Mouse (Mus musculus) natural killer cell, adult 2 months (primary cell): ENCODE data around the gene Gps1.
"Not testable (repeated sequence)": the region's sequence is repeated elsewhere in the genome, so short reads cannot be mapped to it uniquely, and the experiment has no call there.

ENCODE experiments used
- DNase-seq, 2 experiments: peaks; one replicate each; pipeline ENCODE4 v3.0.0; 2022; ENCODE audit warnings: low spot score in 2 of 2

Gene Gps1

DNA sequence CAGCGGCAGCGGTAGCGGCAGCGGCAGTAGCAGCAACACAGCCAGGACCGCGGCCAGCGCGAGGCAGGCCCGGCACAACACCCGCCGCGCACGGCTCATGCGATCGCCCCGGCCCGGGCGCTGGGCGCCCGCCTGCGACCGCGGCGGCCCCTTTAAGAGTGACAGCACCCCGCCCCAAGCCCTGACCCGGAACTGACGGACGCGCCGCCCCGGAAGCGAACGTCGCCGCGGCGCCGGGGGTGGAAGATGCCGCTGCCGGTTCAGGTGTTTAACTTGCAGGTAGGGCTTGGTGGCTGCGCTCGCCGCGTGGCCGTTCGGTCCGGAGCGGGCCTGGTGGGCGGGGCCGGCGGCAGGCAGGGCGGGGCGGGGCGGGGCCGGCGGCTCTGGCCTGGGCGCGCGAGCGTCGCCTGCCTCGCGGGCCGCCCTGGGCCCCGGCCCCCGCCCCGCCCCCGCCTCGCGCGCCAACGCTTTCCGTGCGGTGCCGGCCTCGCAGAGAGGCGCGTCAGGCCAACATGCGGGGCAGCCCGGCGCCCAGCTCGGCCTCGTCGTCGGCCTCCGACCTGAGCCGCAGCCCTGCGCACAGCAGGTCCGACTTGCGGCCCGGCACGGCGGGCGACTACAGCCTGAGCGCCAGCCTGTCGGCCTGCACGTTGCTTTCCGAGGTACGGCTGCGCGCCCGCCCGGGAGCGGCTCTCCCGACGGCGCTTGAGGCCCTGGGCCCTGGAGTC is at the start of gene Gps1, which contains the start of gene Rfng:
Gene Gps1, plus strand, starts transcription at position 209 of the 728 bp plus-strand sequence.
Gene Rfng, minus strand, starts transcription at position 144 of the 728 bp plus-strand sequence.
- DNase-seq: peak; percentile 60 to 73

DNA sequence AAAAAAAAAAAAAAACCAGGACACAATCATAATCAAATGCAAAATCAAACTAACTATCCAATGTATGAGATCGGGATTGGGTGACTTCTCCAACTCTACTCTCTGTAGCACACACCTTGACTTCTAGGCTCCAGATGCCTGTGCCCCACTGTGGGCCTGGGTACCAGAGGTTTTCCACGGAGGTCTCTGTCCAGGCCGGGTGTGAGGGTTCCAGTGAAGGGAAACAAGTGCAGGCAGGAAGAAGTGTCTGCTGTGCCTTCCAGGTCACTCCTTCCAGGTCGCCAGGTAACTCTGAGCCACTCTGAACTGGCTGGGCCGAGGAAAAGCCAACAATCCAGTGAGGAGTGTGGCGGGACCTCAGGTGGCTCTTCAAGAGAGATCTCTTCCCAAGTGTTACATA is 47.6 kb upstream of the Gps1 start:
- DNase-seq: no peak

DNA sequence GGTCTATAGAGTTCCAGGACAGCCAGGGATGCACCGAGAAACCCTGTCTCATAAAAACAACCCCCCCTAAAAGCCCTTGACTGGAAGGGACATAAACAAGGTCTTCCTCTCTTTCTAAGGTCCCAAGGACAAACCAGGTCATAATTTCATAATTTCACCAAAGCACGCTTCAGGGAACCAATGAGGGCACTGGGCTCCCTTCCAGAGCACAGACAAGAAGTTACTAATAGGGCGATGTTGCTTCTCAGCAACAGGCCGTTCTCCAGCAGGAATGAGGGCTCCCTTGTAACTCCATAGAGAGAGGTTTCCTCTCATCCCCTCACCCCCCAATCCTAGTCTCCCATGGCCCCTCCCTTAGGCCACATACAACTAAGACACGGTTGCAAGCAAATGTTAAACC is 43.1 kb upstream of the Gps1 start:
- no peak for DNase-seq

DNA sequence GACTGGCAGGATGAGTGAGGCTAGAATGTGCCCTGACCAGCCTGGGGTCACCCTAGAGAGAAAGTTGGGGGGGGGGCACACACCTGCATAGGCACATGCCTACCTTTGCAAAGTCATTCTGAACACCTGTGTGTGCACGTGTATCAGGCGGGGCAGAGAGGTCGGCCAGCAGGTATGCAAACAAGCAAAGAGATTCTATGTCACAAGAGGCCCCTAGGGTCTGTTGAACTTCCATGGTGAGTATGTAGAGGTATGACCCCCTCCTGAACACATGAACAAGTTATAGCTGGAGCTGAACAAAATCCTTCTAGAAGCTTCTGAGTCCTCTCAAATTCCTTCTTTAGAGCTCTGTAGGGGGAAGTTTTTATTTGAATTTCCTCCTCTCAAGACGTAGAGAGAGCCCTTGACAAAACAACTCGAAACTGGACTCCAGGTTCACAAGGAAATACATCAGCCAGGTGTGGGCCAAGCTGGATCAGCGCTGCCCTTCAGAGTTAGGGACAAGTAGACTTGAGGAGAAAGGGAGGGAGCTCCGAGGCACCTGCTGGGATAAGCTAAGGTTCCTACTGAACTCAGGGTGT is 39.9 kb upstream of the Gps1 start:
- no peak for DNase-seq

DNA sequence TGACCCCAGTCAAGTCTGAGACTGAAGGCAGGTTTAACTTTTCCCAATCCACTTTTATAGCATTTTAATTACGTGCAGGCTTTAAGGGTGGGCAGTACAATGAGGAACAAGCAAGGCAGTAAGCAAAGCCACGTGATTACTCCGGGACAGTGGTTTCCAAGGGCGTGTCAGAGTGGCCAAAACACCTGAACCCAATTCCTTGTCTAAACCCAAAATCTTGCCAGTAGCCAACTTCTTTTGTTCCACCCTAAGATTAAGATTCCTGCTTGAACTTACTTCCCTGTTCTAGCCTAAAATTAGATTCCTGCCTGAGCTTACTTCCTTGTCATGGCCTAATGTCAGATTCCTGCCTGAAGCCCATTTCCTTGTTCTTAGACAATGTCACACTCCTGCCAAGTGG is 36.1 kb upstream of the Gps1 start:
- no peak for DNase-seq

DNA sequence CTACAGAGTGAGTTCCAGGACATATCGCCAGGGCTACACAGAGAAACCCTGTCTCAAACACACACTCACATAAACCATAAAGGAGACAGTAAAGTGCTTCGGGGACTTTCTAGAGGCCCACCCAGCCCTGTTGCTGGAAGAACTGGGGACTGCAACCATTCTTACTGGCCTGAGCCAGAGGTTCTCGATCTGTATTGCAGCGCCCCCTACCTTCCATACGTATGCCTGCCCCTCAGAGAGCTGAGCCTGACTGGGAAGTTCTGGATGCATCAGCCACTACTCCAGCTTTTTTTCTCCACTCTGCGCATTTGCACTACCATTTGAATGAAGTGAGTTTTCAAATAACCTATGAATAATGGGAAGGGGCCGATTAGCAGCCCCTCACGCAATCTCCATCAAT is 34.6 kb upstream of the Gps1 start:
- peak; percentile 51 to 56 for DNase-seq

DNA sequence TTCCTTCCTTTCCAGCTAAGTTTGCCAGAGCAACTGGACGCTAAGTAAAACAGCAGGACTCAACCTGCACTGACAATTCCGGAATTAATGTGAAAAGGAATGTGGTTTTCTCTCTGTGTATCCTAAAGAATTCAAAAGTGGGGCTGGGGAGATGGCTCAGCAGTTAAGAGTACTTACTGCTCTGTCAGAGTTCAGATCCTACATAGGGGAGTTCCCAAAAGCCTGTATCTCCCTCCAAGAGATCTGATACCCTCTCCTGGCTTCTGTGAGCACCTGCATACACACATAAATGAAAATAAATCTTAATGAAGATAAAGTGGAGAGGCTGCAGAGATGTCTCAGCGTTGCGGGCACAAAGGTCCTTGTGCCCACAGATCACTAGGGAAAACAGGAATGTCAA is 32.5 kb upstream of the Gps1 start:
- DNase-seq: no peak

DNA sequence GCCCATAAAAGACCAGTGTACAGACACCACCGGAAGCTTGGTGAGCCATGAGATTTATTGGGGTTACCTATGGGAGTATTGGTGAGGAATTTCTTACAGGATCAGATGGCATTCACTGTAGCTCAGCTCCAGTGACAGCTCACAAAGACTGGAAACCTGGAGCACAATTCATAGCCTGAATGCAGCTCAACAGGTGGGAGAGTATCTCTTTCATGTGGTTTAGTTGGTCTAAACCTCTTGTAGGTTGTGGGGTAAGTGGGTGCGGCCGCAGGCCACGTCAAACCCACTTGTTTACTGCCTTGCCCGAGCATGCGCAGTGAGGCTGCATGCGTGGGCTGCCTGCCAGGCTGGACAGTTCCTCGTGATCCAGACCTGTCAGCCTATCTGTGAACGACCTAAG is 23.8 kb upstream of the Gps1 start:
- DNase-seq: peak; percentile 27 to 45

DNA sequence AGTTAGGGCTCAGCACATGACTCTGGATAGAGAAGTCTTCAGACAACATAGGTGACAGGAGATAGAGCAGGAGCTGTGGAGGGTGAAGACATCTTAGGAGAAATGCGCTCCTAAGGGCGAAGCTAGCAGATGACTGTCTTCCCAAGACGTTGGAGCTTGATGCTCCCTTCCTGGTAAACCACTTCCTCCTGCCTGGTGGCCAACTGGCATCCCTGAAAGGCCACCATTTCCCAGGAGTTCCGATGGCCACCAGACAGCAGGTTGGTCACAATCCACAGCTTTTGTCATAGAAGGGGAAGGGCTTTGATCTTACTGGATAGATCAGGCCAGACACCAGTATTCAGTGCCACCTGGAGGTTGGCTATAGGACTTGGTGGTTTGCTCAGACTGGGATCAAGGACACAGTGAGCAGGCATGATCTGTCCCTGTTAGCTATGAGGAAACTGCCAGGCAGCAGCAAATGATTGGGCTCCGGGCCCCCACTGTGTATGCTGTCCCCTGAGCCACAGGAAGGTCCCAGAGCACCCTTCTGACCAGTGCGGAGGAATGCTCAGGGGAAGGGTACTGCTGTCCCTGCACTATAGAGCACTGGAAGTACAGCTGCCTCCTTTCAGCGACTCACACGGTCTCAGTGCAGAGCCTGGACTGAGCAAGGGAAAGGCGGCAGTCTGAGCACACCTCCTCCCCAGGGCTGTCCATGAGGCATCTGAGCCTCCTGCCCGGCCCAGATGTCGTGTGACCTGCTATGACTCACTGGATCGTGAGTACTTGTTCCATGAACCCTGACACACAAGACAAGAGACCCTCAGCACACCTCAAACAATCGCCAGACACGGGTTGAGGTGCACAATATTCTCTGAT is 22.0 kb upstream of the Gps1 start:
- DNase-seq: no peak

DNA sequence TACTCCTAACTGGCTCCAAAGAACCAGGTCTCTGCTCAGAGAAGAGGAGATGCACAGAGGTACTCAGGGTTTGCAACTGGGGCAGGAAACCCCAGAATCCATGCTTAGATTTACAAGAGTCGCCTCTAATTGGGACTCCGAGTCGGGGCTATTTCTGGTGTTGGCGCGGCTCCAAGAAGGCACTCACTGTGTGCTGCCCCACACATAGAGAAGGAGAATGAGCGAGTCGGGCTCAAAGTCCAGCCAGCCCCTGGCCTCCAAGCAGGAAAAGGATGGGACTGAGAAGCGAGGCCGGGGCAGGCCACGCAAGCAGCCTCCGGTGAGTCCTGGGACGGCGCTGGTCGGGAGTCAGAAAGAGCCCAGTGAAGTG is 21.4 kb upstream of the Gps1 start, which contains the start of gene Hmga1b:
Gene Hmga1b, plus strand, starts transcription at position 123 of the 370 bp plus-strand sequence.
- not testable (repeated sequence) for DNase-seq

DNA sequence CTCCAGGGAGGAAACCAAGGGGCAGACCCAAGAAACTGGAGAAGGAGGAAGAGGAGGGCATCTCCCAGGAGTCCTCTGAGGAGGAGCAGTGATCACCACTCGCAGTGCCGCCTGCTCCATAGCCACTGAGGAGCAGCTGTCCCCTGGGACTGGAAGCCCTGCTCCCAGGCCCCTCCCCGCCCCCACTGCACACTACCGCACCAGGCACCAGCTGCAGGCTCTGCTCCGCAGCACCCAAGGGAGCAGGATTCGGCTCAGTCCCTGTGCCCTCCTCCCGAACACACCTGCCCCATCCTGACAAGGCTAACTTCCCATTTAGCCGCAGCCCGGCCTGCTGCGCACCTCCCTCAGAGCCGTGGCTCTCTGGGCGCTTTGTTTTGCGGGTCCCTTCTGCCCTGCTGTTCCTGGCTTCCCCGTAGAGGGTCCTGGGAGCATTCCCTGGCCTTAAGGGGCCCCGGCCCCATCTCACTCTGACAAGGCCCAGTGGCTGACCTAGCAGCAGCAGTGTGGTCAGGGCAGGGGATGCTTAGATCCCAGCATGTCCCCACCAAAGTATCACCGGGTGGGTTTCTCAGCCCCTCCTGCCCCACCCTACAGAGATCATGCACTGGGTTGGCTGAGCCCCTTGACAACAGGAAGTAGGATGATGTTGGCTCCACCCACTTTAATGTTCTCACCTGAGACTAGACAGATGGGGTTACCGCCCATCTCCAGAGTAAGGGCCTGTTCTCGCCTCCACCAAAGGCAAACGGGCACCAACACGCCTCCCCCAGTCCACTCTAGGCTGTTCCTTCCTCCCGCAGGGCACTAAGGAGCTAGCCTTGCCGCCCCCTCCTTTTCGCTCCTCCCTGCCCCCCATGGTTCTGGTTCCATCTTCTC is 20.7 kb upstream of the Gps1 start:
- DNase-seq: not testable (repeated sequence)

DNA sequence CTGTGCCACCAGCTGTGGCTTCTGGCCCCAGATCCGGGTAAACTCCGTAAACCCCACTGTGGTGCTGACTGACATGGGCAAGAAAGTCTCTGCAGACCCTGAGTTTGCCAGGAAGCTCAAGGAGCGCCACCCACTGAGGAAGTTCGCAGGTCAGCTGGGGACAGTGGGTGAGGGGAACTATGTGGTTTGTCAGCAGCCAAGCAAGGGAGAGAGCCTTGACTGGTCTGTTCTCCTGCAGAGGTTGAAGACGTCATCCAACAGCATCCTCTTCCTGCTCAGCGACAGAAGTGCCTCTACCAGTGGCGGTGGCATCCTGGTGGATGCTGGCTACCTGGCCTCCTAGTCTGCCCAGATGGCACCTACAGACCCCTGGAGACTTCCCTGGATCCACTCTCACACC is 17.0 kb upstream of the Gps1 start:
- not testable (repeated sequence) for DNase-seq

DNA sequence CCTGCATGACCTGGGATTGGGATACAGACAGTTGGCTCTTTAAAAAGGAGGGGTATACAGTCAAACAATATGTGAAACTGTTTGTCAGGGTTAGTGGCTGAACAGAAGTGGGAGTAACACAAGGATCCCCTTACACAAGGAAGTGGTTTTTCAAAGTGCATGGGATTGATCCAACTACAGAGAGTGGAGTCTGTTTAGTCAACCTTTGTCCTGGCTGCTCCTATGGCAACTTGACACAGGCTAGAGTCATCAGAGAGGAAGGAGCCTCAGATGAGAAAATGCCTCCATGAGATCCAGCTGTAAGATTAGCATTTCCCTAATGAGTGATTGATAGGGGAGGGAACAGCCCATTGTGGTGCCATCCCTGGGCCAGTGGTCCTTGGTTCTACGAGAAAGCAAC is 15.9 kb upstream of the Gps1 start:
- DNase-seq: no peak

DNA sequence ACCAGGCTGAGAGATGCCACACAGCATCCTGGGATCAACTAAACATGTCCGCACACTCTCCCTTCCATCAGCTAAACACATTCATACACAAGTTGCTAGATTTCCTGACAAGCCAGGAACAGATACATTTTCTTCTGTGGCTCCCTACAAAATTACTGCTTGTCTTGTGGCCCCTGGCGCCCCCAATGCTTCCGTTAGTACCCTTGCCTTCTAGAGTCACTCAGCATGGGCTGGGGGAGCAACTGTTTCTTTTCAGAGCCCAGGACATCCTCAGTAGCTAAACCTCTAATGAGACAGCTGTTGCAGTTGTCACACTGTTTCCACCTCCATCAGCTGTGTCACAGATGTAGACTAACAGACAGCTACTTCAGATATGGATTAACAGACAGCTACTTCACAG is 11.3 kb upstream of the Gps1 start:
- no peak for DNase-seq

DNA sequence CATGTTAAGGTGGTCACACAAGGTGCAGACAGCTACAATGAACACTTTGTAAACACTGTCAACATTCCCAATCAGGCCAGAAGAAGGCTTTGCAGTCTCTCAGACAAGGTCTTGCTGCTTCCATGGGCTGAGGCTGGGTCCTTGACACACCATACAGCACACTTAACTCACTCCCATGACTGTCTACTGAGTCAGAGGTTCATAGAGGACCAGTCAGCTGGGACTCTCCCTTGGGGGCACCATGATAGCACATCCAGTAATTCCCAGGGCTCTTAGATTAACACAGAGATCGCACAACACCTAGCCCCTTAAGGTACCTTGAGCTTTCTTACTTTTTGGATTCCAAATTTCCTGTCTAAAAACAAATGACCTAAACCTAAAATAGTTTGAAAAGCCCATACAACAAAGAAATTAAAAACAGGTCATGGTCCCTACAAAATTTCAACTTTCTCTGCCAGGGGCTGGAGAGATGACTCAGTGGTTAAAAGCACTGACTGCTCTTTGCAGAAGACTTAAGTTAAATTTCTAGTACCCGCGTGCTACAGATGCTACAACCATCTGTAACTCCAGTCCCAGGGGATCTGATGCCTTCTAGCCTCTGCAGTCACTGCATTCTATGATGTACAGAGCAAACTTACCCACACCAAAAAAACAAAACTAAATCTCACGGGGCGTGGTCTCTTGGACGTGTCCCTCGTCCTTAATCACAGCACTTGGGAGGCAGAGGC is 10.4 kb upstream of the Gps1 start:
- no peak for DNase-seq

DNA sequence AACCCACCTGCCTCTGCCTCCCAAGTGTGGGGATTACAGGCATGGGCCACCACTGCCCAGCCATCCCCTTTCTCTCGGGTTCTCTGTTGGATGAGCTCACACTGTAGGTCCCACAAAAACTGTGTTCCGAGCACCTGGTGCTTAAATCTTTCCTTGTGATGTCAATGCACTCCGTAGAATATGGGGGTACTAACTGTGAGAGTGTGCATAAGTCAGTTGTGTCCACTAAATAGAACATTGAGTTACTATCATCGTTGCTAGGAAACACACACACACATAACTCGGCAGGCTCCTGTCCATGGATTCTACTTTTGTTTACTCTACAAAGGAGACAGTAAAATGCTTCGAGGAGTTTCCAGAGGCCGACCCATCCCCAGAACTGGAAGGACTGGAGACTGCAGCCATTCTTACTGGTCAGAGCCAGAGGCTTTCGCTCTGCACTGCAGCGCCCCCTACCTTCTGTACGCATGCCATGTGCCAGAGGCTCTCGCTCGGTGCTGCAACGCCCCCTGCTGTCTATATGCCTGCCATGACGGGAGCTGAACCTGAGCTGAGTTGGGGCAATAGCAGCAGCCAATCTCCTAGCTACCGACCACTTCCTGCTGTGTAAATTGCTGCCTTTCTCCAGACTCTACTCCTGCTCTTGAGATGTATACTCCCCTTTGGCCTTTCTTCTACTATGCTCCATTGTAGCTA is 8.2 kb upstream of the Gps1 start:
- DNase-seq: peak; percentile 94

DNA sequence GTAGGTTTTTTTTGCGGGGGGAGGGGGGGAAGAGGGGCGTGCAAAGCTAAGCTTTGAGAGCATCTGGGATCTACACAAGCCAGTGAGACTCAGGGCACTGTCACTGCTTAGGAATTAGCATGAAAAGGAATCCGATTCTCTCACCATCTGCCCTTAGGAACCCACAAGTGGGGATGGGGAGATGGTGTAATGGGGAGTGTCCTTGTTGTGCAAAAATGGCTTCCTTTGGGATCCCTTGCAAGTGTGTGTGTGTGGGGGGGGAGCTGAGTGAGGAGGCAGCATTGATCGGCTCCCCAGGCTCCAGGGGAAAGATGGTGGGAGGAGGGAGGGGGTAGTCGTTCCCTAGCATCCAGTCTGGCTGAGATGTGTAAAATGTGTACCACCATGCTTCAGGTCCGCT is 6.9 kb upstream of the Gps1 start:
- DNase-seq: no peak

DNA sequence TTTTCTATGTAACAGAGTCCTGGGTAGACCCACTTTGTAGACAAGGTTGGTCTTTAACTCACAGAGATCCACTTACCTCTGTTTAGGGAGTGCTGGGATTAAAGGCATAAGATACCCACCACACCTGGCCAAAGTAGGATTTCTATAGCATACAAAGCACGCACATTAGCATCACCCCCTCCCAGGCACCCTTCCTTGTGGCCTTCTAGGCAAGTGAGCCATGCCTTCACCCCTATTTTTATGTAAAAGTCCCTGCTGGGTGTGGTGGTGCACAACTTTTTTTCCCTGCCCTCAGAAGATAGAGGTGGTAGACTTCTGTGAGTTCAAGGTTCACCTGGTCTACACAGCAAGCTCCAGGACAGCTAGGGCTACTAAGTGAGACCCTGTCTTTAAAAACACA is 4.2 kb upstream of the Gps1 start:
- no peak for DNase-seq

DNA sequence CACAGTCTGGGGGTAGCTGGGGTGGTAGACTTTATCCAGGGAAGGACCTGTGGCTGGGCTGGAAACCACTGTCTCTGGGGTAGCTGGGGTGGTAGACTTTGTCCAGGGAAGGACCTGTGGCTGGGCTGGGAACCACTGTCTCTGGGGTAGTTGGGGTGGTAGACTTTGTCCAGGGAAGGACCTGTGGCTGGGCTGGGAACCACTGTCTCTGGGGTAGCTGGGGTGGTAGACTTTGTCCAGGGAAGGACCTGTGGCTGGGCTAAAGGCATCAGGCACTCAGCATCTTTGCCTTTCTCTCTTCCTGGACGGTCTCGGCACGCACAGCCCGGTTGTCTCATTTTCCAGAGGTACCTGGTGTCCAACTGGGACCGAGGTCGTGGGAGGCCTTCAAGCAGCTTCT is 2.7 kb upstream of the Gps1 start:
- DNase-seq: not testable (repeated sequence)

DNA sequence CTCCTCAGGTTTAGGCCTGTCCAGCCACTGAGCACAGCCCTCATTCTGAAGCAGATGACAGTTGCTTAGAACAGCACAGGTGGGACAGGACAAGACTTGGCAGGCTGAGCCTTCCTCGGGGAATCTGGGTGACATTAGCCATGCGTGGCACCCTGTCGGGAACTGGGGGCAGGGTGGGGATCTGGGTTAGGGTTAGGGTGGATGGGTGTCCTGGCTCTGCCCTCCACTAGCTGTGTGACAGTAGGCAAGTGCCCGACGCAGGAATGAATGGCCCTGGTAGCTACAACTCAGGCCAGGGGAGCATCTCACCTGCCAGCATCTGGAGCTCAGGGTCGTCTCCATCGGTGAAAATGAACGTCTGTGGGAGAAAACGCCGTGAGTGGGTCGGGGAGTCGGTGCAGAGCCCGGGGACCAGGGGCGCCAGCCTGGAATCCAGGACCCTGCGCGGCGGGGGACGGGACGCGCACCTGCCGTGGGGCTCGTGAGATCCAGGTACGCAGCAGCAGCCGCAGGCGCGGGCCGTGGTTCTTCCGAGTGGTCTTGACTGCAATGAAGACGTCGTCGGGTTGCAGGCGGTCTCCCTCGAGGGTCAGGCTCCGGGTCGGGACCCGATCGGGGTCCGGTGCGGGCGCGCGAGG is 527 bp upstream of the Gps1 start:
- no peak for DNase-seq
